Mouse (Mus musculus) kidney, embryonic 14.5 days (tissue): ENCODE measurements around the gene Fbxo8. TPM values are rescaled to one million over a fixed set of nuclear protein-coding genes. Genes with fewer than 3 reads are reported as not detected.
A peak's percentile ranks its signal among the peaks of the same experiment; 100 is the strongest.

Source experiments
- ATAC-seq: fragments of 200-750 bp; cut with Nextera tagmentation; 2 replicates; pipeline ENCODE4 v1.8.0; 2017; ENCODE audit warnings: moderate number of reproducible peaks, mild to moderate bottlenecking, moderate TSS enrichment, moderate library complexity; ENCODE audit not compliant: low FRiP score, low TSS enrichment
- H3K27ac ChIP-seq: fragments of 300-500 bp; sonication (generic); 2 replicates; pipeline ENCODE4 v1.5.1; 2014; ENCODE audit warnings: low read depth, mild to moderate bottlenecking, low read length, moderate library complexity, mixed read lengths
- H3K27me3 ChIP-seq: fragments of 300-500 bp; sonication (generic); 2 replicates; pipeline ENCODE4 v1.6.1; 2014; ENCODE audit warnings: mild to moderate bottlenecking, low read length; ENCODE audit not compliant: control insufficient read depth, insufficient read depth
- H3K36me3 ChIP-seq: fragments of 300-500 bp; sonication (generic); 2 replicates; pipeline ENCODE4 v1.6.1; 2014; ENCODE audit warnings: low read length, mixed read lengths; ENCODE audit not compliant: control insufficient read depth, insufficient read depth
- H3K4me1 ChIP-seq: fragments of 300-500 bp; sonication (generic); 2 replicates; pipeline ENCODE4 v1.6.1; 2014; ENCODE audit warnings: low read length, mixed read lengths; ENCODE audit not compliant: control insufficient read depth, insufficient read depth
- H3K4me2 ChIP-seq: fragments of 300-500 bp; sonication (generic); replicated peaks from 2 replicates; pipeline ENCODE4 v1.6.1; 2014; ENCODE audit warnings: low read depth, mild to moderate bottlenecking, low read length
- H3K4me3 ChIP-seq: fragments of 300-500 bp; sonication (generic); 2 replicates; pipeline ENCODE4 v1.5.1; 2014; ENCODE audit warnings: mild to moderate bottlenecking, low read length
- H3K9ac ChIP-seq: fragments of 300-500 bp; sonication (generic); 2 replicates; pipeline ENCODE4 v1.6.1; 2014; ENCODE audit warnings: low read depth, mild to moderate bottlenecking, low read length, moderate library complexity
- H3K9me3 ChIP-seq: fragments of 300-500 bp; sonication (generic); 2 replicates; pipeline ENCODE4 v1.6.1; 2016; ENCODE audit warnings: low read length; ENCODE audit not compliant: control insufficient read depth
- whole genome bisulfite sequencing: fragments of 180-500 bp; shearing (Covaris S2); extraction: QIAGEN DNeasy Blood & Tissue Kit; methylation state at CpG from one replicate; pipeline ENCODE4 v1.1.7; 2014; 5-methylcytosine and 5-hydroxymethylcytosine counted together
- polyA plus RNA-seq: library from polyadenylated mRNA; unstranded; fragments of >200 nt; fragmentation: Nextera tagmentation; extraction: Ambion mirVana; gene quantifications from 2 replicates; pipeline ENCODE4 v1.2.1, GENCODE M21; 2014

The Fbxo8 gene
- 37.8 and 46.2 TPM in 2 replicates for polyA plus RNA-seq

DNA sequence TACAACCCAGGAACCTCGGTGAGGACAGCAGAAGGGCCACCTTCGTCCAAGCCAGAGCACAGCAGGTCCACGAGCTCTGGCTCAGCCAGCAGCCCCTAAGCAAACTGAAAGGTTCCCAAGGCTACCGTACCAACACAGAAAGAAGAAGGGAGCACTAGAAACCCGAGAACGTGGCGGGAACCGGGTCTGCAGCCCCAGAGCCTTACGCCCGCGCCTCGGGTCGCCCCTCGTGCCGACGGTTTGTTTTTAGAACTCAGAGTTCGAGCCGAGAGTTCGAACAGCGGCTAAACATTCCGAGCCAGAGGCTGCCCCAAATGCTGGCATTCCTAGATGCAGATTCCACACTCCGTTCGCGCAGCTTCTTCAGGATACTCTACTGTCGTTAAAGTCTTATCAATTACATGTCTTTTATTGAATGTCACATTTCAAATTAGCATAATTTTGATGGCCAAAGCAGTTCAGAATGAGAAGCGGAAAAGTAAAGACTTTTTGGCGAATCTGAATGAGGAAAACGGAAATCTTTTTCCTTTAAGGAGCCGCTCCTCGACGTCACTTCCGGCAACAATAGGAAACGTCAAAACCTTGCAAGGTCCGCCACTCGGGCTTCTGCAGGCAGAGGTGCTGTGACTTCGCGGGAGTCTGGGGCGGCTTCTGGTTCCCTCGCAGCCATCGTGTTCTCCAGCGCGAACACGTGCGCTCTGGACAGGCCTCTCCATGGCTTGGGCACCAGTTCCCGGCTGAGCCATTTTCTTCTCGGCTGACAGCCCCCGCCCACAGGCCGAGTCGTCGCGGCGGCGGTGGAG lies at the start of gene Fbxo8, which contains the start of gene Cep44:
Gene Fbxo8, plus strand, starts transcription at position 533 of the 803 bp plus-strand sequence.
Gene Cep44, minus strand, starts transcription at position 490 of the 803 bp plus-strand sequence.
- no peaks in the 10 kb centered on the region for H3K9me3 ChIP-seq
- ATAC-seq, result peak; percentile 89
- H3K4me1 ChIP-seq, result peaks cover 8% of the 10 kb centered on the region; the same call in 1 of the 2 replicates
- H3K4me3 ChIP-seq, result peak within 1 kb of the TSS; percentile 85
- H3K9ac ChIP-seq, result peak within 1 kb of the TSS; percentile 75
- H3K4me2 ChIP-seq, result peak within 1 kb of the TSS; percentile 66
- H3K27ac ChIP-seq, result peak within 1 kb of the TSS; percentile 79
- H3K36me3 ChIP-seq, result no peaks in the 10 kb centered on the region; the same call in 1 of the 2 replicates
- no peaks in the 10 kb centered on the region for H3K27me3 ChIP-seq
- under 1% methylated on average over 53 of the region's 53 CpGs for WGBS

DNA sequence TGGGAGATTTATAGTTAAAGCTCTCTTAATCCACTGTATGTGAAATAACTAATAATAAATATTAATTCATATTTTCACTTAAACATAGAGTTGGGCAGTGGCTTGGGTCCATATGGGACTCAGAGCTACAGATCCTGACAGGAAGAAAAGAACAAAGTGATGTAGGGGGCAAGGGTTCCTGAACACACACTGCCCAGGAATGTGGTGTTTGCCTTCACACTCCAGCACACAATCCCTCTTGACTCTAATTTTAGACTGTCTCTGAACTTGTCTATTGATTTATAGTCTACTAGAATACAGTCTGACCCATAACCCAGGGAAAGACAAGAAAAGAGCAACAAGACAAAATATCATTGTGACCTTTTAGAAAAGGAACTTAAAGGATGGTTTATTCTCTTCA lies 49.0 kb upstream of the Fbxo8 start:
- H3K27me3 ChIP-seq, result no peaks in the 10 kb centered on the region
- no peak for ATAC-seq
- no peak overlapping the region for H3K9ac ChIP-seq
- no peak overlapping the region for H3K27ac ChIP-seq
- no peak overlapping the region for H3K4me3 ChIP-seq
- no peaks in the 10 kb centered on the region for H3K4me1 ChIP-seq
- H3K36me3 ChIP-seq, result no peaks in the 10 kb centered on the region
- H3K4me2 ChIP-seq, result no peak overlapping the region
- no peaks in the 10 kb centered on the region for H3K9me3 ChIP-seq

DNA sequence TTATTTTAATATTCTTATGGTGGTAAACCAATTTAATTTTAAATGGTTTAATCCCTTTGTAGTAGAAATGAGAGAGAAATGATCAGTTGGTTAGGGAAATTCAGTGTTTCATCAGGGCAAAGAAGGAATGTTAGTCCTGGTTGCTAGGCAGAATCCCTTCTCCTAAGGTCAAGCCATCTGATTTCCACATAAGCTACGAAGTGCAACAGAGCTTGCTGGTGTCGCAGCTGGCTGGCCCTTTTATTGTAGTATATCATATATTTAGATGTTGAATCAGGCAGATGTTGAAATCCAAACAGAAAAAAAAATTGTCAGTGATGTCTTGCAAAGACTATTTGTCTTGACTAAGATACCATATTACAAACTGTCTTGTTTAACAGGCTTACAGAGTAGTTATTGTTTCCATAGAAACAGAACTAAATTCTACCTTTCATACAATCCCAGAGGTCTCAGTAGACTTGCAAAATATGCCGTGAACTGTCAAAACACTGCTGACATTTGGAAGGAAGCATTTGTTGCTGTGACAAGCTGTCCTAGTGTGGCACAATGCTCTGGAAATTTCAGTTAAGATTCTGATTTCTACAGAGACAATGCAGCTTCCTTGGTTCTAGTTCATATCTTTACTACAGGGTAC lies 42.5 kb upstream of the Fbxo8 start:
- Histone ChIP-seq H3K9ac (no peak overlapping the region), H3K4me3 (no peak overlapping the region), H3K36me3 (no peaks in the 10 kb centered on the region), H3K4me1 (no peaks in the 10 kb centered on the region), H3K4me2 (no peak overlapping the region), H3K27me3 (no peaks in the 10 kb centered on the region), H3K9me3 (no peaks in the 10 kb centered on the region), H3K27ac (no peak overlapping the region)
- ATAC-seq, result no peak
- WGBS, result 72% methylated on average over 3 of the region's 3 CpGs

DNA sequence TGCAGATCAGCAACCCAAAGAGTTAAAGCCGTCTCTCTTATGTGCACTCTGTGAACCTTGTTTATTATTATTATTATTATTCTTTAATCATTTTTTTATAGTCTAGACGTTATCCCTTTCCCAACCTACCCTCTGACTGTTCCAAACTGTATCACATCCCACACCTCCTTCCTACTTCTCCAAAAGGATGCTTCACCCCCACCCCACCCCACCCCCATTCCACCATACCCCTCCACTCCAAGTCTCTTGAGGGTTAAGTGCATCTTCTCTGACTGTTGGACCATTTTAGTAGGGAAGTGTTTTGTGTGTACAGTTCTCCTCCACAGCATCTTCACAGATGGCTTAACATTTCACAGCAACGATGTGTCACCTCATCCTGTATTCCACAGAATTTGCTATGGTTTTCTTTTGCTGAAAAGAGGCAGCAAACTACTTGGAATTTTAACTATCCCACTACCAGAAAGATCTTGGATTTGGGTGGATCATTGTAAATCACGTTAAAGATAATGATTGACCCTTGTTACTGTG lies 41.9 kb upstream of the Fbxo8 start:
- ATAC-seq, result no peak
- H3K4me2 ChIP-seq, result no peak overlapping the region
- H3K9ac ChIP-seq, result no peak overlapping the region
- H3K4me1 ChIP-seq, result no peaks in the 10 kb centered on the region
- H3K9me3 ChIP-seq, result no peaks in the 10 kb centered on the region
- no peak overlapping the region for H3K4me3 ChIP-seq
- H3K27ac ChIP-seq, result no peak overlapping the region
- 71% methylated on average over 4 of the region's 4 CpGs for WGBS
- H3K36me3 ChIP-seq, result no peaks in the 10 kb centered on the region
- H3K27me3 ChIP-seq, result no peaks in the 10 kb centered on the region

DNA sequence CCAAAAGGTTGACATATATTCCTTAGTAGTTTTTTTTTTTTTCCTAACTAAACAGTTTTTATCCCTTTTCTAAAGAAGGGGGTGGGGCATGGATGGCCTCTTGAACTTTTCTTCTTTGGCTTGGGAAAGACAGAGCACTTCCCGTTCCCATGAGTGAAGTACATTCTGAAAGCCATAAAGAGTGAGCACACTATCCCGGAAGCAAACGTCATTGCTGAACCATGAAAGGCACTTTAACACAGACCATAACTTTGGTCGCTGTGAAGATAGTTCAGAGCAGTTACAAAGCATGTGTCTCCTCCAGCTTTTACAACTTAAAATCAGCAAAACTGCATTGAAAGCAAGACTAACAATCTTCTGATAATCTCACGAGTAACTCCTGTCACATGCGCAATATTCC lies 32.0 kb upstream of the Fbxo8 start:
- Histone ChIP-seq H3K4me2 (no peak overlapping the region), H3K9ac (no peak overlapping the region), H3K27me3 (no peaks in the 10 kb centered on the region), H3K4me3 (no peak overlapping the region), H3K9me3 (no peaks in the 10 kb centered on the region), H3K4me1 (no peaks in the 10 kb centered on the region), H3K27ac (no peak overlapping the region), H3K36me3 (no peaks in the 10 kb centered on the region)
- no peak for ATAC-seq
- 42% methylated on average over 6 of the region's 6 CpGs for WGBS

DNA sequence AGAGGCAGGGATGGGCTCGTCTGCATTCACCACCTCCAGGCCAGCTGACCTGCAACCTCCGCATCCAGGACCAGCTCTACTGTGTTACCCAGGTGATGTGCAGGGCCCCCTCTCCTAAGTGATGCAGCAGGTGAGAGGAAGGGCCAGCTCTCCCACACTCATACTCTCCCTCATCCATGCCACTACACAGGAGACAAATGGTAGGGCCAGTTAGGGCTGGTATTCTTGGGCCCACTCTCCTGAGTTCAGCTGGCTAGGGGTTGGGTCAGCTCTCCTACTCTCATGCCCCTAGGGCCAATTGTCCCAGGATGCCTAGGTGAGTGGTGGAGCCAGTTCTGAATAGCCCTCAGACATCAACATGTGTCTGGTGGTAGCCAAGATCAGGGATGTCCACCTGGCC lies 30.6 kb upstream of the Fbxo8 start:
- no peak for ATAC-seq
- no peak overlapping the region for H3K27ac ChIP-seq
- H3K9me3 ChIP-seq, result no peaks in the 10 kb centered on the region
- no peak overlapping the region for H3K4me3 ChIP-seq
- 85% methylated on average over 2 of the region's 2 CpGs for WGBS
- no peak overlapping the region for H3K4me2 ChIP-seq
- H3K27me3 ChIP-seq, result no peaks in the 10 kb centered on the region
- no peaks in the 10 kb centered on the region for H3K4me1 ChIP-seq
- H3K9ac ChIP-seq, result no peak overlapping the region
- H3K36me3 ChIP-seq, result no peaks in the 10 kb centered on the region

DNA sequence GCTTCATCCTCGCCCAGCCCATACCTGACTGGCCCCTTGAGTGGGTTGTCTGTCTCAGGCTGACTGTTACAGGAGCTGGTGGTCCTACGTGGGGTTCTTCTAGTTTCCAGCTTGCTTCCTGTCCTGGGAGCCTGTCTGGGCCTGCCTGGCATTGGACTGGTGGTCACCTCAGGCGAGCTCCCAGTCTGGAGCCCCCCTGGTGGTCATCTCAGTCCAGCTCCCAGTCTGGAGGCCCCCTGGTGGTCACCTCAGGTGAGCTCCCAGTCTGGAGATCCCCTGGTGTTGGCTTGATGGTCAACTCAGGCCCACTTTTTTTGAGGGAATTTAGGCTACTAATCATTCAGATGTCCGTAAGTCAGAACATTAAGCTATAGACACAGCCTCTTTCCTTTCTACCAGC lies 29.8 kb upstream of the Fbxo8 start:
- no peak overlapping the region for H3K4me3 ChIP-seq
- ATAC-seq, result no peak
- 80% methylated on average over 4 of the region's 4 CpGs for WGBS
- no peak overlapping the region for H3K9ac ChIP-seq
- H3K27me3 ChIP-seq, result no peaks in the 10 kb centered on the region
- no peaks in the 10 kb centered on the region for H3K9me3 ChIP-seq
- no peak overlapping the region for H3K4me2 ChIP-seq
- no peak overlapping the region for H3K27ac ChIP-seq
- H3K36me3 ChIP-seq, result no peaks in the 10 kb centered on the region
- no peaks in the 10 kb centered on the region for H3K4me1 ChIP-seq

DNA sequence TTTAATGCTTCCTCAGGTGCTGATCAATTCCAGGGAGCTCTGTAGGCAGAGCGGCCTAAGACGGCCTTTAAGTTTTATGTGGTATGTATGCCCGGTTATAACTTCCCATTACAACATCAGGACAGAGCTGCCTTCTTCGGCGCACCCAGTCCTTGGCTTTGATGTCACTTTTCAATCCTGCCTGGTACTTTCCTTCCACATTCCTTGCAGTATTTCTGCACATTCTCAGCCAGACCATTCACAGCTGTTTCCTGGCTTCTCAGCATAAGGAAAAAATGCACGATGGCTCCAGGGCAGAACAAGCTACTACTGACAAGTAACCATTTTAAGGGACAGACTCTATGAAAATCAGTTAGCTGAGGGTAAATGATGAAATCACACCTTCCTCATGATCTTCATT lies 22.0 kb upstream of the Fbxo8 start:
- Histone ChIP-seq H3K9me3 (no peaks in the 10 kb centered on the region), H3K27ac (no peak overlapping the region), H3K4me2 (no peak overlapping the region), H3K4me1 (no peaks in the 10 kb centered on the region), H3K36me3 (no peaks in the 10 kb centered on the region; the same call in 1 of the 2 replicates), H3K4me3 (no peak overlapping the region), H3K9ac (no peak overlapping the region), H3K27me3 (no peaks in the 10 kb centered on the region)
- 84% methylated on average over 6 of the region's 6 CpGs for WGBS
- no peak for ATAC-seq

DNA sequence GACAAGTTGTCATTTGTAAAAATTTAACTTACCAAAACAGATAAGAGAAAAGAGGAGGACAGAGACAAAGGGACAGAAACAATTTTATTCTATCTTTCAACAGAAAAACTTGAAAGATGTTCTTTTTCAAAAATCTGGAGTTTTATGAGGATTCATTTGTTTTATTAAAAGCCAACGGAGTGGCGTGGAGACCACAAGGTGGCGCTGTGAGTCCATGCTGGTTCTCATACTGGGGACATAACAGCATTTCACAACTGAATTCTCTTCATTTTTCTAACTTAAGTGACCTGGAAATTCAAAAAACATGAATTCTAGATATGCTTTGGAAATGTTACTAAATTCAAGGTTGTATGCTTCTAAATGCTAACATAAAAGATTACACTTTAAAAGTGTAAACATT lies 20.5 kb upstream of the Fbxo8 start:
- no peaks in the 10 kb centered on the region for H3K27me3 ChIP-seq

More for the DNA sequence above, 20.5 kb upstream of the Fbxo8 start:
- Histone ChIP-seq H3K9ac (no peak overlapping the region), H3K9me3 (no peaks in the 10 kb centered on the region), H3K4me3 (no peak overlapping the region), H3K4me1 (no peaks in the 10 kb centered on the region), H3K36me3 (no peaks in the 10 kb centered on the region; the same call in 1 of the 2 replicates), H3K27ac (no peak overlapping the region), H3K4me2 (no peak overlapping the region)
- WGBS, result 6% methylated on average over 3 of the region's 3 CpGs
- no peak for ATAC-seq
